Mouse (Mus musculus): Measurements from ENCODE around the gene Gm20662. TPM values are rescaled to one million over a fixed set of nuclear protein-coding genes. Genes with fewer than 3 reads are reported as not detected.

Gene Gm20662
- total RNA-seq, 2 experiments from 2014 or later, result not detected

DNA sequence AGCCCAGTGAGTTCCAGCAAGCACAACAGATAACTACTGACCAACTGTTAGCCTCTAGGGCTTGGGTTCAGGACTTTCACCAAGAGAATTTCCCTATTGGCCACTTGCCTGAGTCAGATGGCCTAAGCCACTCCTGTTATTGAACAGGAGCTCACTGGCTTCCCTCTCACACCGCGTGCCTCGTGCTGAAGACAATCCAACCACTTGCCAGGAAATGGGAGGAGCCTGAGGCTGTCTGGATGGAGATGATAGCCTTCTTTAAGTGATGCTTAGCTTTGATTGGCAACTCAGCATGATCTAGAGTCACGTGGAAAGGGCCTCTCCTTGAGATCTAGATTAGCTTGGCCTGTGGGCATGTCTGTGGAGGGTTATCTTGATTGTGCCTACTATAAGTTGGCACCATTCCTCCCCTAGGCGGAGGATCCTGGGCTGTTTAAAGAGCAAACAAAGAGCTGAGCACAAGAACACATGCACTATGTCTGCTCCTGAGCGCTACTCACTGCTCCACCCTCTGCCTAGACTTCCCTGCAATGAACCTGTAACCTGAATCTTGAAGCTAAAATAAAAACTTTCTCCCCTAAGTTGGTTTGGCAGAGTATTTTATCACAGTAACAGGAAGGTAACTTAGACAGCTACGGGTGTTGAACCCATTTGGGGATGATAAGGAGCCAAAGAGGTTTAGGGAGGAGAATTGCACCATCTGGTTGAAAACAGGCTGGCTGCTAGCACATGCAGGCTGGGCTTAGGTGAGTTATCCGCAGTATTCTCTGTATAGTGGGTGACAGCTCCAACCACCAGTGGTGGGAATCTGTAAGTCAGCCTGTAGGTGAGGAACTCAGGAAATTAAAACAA, 24.2 kb upstream of the Gm20662 start:
- peak; percentile 74 for ATAC-seq (replicated peaks; ENCODE audit: low FRiP score, poor library complexity, severe bottlenecking)

DNA sequence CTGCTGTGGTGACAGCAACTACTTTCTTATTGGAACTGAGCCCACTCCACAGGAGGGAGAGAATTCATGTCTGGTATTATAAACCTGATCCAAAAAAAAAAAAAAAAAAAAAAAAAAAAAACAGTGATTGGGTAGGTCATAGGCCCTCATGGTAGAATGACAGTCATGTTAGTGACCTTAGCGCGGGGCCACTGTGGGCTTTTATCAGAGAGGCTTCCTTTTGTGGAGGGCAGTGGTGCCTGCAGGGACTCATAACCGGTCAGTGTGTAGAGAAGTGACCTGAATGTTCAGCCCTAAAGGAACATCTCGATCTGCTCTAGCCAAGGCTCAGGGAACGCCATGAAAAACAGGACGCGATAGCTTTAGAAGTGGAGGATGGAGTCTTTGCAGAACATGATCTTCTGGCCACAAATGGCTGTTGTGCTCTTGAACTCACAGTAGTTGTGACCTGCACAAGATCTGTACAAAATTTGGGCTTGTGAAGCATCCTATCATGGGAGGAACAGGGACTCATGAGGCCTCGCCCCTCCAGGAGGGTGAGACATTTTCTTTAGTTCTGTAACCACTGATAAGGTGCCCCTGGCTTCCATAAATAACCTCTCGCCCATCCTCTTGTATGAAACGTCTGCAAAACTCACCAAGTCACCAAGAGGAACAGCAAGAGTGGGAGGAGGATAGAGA, 21.5 kb upstream of the Gm20662 start:
- ATAC-seq (replicated peaks; ENCODE audit: low FRiP score, poor library complexity, severe bottlenecking), result peak; percentile 64

DNA sequence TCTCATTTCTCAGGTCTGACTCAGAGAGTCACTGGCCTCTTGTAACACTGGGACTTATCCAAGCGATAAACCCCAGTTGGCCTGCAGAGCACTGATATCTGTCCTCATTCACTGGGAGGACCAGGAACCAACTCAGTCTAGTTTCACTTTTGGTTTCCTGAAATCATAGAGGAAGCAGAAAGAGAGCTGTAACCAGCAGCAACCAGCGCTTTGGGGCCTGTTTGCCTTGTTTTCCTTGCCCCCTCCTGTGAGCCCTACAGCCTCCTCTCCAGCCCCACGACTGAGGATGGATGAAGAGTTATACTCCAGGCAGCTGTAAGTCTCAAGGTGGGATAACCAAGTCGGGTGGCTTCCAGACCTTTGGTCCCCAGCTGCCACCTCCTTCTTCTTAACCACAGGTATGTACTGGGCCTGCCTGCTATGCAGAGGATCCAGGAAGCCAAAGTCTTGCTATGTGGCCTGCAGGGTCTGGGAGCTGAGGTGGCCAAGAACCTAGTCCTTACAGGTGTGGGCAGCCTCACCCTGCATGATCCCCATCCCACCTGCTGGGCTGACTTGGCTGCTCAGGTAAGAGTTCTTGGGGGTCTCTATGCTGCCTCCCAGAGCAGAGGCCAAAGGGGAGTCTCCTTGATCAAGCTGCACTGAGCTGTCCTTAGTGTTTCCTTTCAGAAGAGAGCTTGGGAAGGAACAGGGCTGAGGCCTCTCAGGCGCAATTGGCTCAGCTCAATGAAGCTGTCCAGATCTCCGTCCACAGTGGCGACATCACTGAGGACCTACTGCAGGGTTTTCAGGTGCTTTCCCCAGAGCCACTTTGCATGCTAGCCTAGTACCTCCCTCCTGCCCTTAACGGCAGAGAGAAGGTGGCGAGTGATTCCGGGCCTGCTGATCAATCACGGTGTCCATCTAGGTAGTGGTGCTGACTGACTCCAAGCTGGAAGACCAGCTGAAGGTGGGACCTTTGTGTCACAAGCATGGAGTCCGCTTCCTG, 20.5 kb upstream of the Gm20662 start, which contains the start of gene Uba7:
Gene Uba7 (plus strand): TSS at position 107 of the 988 bp plus-strand sequence.
- ATAC-seq (replicated peaks; ENCODE audit: low FRiP score, poor library complexity, severe bottlenecking), result peak; percentile 65

DNA sequence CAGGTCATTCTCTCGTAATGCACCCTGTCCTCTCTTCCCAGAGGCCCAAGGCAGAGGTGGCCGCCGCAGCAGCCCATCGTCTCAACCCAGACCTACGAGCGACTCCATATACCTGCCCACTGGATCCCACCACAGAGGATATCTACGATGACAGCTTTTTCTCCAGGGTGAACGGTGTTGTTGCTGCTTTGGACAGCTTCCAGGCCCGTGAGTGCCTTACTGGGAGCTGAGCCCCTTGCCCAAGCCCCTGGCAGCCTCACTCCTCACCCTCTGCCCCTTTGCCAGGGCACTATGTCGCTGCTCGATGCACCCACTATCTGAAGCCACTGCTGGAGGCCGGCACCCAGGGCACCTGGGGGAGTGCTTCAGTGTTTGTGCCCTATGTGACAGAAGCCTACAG, 17.3 kb upstream of the Gm20662 start:
- ATAC-seq (replicated peaks; ENCODE audit: low FRiP score, poor library complexity, severe bottlenecking), result no peak

DNA sequence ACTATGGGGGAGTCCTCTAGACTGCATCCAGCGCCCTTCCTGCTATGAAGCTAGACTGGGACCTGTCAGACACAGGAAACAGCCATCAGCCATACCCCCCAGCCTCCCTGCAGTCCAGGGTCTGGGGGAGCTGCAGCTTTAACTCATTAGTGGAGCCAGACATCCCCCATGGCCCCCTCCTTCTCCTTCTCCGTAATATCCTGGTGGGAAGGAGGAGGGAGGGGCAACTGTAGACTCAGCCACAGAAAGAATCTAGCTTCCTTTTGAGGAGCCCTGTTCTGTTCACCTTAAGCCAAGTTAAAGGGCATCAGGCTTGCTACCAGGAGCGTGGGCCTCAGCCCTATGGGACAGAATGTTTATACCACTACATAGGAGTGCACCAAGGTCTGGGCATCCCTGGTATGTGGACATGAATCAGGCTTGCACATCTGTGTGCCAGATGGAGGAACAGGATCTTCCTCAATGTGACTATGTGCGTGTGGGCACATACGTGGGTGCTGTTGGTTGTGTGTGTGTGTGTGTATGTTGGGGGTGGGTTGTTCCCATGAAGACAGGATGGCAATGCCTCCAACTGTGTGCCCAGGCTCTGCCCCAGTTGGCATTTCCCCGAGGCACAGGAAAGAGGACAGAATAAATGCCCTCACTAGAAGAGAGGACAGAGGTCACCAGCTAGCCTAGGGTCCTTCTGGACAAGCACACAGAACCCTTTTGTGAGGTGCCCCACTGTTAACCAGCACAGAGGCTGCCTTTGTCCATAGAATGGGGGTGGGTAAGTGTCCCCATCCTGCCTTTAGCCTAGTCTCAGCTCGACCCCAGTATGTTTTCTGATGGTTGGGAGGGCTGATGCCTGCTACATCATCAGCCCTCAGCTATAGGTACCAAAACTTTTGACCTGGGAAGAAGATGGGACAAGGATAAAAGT, 14.2 kb upstream of the Gm20662 start:
- no peak for ATAC-seq (replicated peaks; ENCODE audit: low FRiP score, poor library complexity, severe bottlenecking)

DNA sequence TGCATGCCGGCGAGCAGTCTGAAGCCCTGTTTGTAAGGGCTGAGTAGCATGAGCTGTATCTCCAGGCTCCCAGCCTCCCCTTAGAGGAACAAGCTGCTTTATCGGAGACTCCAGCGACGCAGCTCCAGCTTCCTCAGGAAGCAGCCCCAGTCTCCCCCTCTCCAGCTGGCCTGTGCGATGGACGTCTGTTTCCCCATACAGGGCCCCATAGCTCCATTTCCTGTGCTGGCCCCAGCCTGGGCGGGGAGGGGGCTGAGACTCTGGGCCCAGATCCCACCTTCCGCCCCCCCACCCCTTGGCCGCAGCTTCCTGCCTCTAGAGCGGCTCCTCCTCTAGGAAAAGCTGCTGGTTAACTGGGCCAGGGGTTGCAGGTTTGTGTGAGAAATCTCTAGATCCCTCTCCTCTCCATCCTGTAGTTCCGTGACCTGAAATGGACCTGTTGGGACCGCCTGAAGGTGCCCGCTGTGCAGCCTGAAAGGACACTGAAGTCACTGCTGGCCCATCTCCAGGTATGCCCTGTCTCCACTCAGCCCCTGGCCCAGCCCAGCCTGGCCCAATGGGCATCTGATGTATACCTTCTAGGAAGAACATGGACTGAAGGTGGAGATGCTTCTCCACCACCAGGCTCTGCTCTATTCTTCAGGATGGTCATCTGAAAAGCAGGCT, 13.3 kb upstream of the Gm20662 start, which contains the start of gene Gm20661:
Gene Gm20661 (plus strand): TSS at position 378 of the 666 bp plus-strand sequence.
- peak; percentile 56 for ATAC-seq (replicated peaks; ENCODE audit: low FRiP score, poor library complexity, severe bottlenecking)

DNA sequence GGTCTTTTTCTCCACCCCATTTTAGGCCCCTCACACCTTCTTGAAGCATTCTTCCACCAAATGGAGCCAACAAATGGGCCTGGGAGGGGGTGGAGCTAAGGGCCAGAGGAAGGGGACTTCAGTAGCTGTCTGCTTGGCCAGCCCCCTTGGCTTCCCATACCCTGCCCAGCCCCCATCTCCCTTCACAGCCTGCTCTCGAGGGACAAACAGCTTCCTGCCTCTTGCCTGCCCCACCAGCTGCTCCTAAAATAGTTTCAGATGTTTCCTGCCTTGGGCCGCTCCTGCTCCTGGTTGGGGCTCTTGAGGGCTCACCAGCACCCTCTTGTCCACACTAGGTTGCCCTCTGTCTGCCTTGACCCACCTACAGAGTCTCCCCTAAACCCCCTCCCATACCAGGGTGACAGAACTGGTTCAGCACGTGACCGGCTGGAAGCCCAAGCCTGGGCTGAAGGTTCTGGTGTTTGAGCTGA, 12.7 kb upstream of the Gm20662 start:
- ATAC-seq (replicated peaks; ENCODE audit: low FRiP score, poor library complexity, severe bottlenecking), result no peak

DNA sequence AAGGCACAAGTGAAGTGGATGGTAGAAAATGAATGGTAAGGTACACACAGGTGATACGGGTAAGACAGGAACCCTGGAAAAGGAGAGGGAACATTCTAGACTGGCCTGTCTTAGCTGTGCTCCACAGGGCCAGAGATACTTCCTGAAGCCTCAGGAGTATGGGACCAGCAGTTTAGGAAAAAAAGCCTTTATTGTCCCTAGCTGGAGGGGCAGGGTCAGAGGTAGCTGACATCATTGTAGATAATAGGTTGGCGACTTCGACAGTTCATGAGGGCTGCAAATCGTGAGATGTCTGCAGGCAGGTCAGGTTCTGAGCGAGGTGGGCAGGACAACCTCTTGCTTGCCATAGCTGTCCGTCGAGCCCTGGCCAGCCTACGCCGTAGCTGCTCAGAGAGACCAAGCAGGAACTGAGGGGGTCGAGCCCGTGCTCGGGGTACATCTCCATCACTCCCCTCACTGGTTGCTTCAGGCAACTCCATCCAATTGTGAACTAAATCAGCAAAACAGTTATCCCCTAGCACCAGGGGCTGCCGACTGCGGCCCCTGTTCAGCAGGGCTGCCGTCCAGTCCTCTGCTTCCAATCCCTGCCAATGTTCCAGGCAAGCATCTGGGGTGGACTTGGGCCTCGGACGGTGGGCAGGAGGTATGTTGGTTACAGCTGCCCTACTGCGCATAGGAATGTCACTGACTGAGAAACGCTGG, 11.9 kb upstream of the Gm20662 start:
- no peak for ATAC-seq (replicated peaks; ENCODE audit: low FRiP score, poor library complexity, severe bottlenecking)

DNA sequence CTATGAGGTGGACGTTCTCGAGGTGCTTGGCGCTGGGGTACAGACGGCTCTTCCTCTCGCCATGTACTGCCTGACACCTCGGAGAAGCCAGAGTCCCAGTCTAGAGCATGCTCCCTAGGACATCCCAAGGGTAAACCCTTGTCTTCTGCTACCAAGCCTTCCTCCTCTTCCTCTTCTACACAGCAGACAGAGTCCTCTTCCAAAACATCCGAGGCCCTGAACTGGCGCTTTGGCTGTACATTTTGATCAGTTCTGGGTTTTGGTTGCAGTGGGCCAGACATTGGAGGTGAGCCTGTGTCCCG, 11.4 kb upstream of the Gm20662 start:
- 0 out of 2 replicates have a peak, but pooled peaks have one; percentile 2 for ATAC-seq (replicated peaks; ENCODE audit: low FRiP score, poor library complexity, severe bottlenecking)

DNA sequence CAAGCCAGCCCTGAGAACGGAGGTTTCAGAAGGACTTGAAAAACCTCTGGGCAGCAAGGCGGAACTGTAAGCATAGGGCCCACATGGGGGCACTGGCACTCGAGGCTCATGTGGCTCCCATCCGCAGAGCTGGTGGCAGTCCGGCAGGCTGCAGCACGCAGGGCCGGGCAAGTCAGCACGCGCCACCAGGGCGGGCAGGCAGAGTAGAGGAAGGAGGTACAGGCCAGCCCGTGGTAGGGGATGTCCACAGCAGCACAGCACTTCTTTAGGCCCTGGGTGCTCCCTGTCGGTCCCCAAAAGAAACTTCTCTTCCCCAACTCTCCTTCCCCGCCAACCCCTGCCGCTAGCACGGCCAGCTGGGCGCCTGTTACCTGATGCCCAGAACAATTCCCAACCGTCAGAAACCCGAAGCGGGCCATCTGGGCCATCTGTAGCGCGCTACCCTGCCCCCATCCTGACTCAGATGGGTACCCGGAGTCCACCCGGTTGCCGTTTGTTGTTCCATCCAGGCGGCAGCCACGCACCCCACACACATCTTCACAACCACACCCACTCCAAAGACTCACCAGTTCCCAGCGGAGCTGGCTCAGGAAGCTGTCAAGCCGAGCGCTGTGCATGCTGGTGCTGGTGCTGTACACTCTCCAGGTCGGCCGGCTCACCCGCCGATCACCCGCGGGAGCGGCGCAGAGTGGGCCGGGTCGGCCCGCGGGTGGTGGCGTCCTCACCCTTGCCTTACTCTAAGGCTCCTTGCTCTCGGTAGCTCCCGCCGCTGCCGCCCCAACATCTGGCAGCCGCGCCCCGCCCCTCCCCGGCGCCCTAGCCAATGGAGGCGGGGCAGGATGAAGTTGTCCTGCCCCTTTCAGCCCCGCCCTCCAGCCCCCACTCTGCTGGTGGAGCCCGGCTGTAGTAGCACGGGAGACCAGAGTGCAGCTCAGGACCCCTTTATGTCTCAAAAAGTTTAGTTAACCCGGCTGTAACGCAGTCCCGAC, 10.7 kb upstream of the Gm20662 start, which contains the start of gene Inka1:
Gene Inka1 (minus strand): TSS at position 749 of the 989 bp plus-strand sequence.
- ATAC-seq (replicated peaks; ENCODE audit: low FRiP score, poor library complexity, severe bottlenecking), result peak; percentile 74

DNA sequence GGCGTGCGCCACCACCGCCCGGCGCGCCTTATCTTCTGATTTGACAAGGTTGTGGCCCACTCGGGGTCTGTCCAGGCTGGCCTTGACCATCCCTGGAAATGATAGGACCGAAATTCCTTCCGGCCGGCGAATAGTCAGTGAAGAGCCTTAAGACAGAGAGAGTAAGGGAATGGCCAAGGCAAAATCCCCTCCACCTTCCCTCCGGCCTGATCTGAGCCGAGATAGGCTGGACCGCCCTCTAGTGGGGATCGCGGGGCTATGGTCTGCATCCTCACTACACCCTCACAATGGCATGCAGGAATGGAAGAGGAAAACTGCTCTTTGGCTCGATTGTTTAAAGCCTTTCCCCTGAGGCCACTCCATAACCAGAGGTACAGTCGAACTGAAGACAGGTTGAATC, 9.8 kb upstream of the Gm20662 start:
- ATAC-seq (replicated peaks; ENCODE audit: low FRiP score, poor library complexity, severe bottlenecking), result peak; percentile 39

DNA sequence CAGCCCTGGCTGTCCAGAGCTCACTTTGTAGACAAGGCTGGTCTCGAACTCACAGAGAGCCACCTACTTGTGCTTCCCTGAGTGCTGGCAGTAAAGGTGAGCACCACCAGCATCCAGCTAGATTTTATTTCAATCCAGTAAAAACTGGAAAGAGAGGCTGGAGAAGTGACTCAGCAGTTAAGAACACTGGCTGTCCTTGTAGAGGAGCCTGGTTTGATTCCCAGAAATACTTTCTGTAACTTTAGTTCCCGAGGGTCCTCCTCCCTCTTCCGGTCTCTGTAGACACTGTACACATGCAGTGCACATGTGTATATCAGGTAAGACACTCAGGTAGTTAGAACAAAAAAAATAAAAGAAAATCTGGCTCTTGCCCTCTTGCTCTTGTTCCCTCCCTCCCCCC, 8.2 kb upstream of the Gm20662 start:
- ATAC-seq (replicated peaks; ENCODE audit: low FRiP score, poor library complexity, severe bottlenecking), result no peak

DNA sequence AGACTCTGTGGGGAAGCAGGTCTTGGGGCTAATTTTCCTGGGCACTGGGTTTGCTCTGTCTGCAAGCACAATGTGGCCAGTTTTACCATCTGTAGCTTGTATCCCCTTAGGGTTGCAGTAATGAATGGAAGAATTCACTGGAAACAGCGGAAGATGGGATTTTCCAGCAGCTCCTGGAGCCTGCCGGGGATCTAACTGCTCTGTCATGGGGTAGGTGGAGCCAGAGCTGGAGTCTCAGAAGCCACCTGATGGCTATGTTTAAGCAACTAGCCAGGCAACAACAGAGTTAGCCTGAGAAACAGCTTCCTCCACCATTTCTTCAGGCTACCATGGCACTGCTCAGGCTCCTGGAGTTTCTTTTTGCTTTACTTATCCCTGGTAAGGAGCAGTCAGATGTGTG, 4.0 kb upstream of the Gm20662 start, which contains the start of gene Cdhr4:
Gene Cdhr4 (plus strand): TSS at position 301 of the 400 bp plus-strand sequence.
- ATAC-seq (replicated peaks; ENCODE audit: low FRiP score, poor library complexity, severe bottlenecking), result no peak

DNA sequence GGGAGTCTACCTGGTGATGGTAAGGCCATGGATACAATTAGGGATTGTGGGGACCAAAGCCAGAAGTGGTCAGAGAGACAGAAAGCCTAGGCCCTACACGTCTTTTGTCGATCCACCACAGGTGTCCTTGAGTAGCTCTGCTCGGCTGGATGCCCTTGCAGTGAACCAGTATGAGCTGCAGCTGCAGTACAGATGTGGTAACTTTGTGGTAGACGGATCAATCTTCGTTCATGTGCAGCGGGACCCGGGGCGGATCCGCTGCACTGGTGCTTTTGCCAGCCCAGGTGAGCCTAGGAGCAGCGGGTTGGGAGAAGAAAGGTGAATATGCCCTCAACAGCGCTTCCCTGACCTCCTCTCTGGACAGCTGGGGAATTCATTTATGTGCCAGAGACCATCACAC, 3.1 kb upstream of the Gm20662 start:
- ATAC-seq (replicated peaks; ENCODE audit: low FRiP score, poor library complexity, severe bottlenecking), result no peak

DNA sequence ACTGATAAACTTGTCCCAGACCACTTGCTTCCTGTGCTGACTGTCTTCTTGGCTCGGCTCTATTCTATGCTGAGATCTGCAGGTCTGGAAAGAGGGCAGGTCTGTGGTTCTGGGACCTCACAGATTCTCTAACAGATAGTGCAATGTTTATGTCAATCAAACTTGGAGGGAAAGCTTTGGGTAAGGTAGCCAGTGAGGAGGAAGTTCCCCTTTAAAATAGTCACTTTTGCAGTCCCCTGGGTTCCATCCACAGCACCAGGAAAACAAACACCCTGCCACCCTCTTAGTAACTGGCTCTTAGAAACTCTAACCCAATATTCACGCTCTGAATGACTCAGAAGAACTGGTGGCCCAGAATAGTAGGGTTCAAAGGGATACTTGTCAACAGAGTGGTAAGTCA, 1.7 kb upstream of the Gm20662 start:
- ATAC-seq (replicated peaks; ENCODE audit: low FRiP score, poor library complexity, severe bottlenecking), result no peak

DNA sequence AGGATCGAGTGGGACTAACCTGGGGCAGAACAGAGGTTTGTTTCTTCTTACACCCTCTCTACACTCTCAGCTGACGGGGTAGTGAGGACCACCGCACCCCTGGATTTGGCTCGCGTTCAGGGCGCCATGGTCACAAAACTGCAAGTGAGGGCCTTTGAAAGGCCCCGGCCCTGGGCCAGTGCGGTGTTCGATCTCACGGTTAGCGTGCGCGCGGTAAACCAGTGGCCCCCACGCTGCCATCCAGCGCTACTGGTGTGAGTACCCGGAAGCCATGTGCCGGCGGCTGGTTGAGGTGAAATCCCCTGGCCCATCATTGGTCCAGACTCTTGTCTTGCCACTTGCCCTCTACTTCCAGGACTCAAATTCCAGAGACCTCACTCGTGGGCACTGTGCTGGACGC, 636 bp upstream of the Gm20662 start:
- ATAC-seq (replicated peaks; ENCODE audit: low FRiP score, poor library complexity, severe bottlenecking), result no peak
